20 mouse cellular contexts compared by ENCODE assay signal in the genomic region with DNA sequence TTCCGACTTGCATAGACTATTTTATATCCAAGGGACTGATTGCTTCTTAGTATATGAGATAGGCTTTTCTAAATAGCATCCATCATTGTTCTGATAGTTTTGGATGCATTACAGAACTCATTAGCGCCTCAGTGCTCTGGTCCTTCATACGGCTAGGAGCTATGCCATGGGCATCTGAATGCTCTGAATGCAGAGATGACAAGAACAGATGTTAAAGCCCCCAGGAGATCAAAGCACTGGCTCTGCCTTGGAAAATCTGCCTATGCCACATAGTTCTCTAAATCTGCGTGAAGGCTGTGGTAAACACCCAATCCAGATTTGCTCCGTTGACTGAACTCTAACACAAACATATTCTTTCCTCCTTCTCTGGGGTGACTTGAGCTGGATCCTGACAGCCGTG. TPM values are rescaled to one million over a fixed set of nuclear protein-coding genes. Genes with fewer than 3 reads are reported as not detected.
DNase-seq lines count a peak whose midpoint lies in the region; ATAC-seq and TF ChIP-seq lines count a peak whose summit lies in the region.
"Had no signal": no experiment of that assay in that cellular context is flagged by ENCODE, and none has a peak within 500 bp of the region (broad histone marks: within the 10 kb centered on the region; RNA-seq: fewer than 3 reads in every experiment).

No protein-coding gene starts in this region.

- TF ChIP-seq CTCF in gastrocnemius, adult 2 months (IDR thresholded peaks at IDR 0.05) = no peak
- no peak for TF ChIP-seq CTCF in lung, embryonic 14.5 days (IDR thresholded peaks at IDR 0.05; ENCODE audit: low read depth)

- no peak for DNase-seq in gastrocnemius, adult 2 months
- DNase-seq in gastrocnemius, postnatal 4 days (ENCODE audit: low spot score in 2 of 2) = no peak
- peak; percentile 42 for DNase-seq in lung, embryonic 14.5 days
- DNase-seq in lung, postnatal 14 days = no peak
- no peak for DNase-seq in layer of hippocampus, postnatal 10 days (ENCODE audit: low spot score in 2 of 2)
- DNase-seq in right cerebral cortex, postnatal 10 days (ENCODE audit: low spot score in 2 of 2) = no peak
- DNase-seq: adrenal gland, adult 2 months; adrenal gland, postnatal 25 days; cerebellum, adult 2 months; cerebellum, postnatal 10 days; embryo, embryonic 11 days; gastrocnemius, postnatal 25 days; heart, postnatal 14 days; kidney, adult 11 months; kidney, adult 9 months had no signal

- peak; percentile 28; the same call in 1 of the 2 replicates for ATAC-seq in lung, embryonic 14.5 days (ENCODE audit: insufficient read depth)
- peak; percentile 76 for ATAC-seq in forebrain, embryonic 16.5 days

- intact Hi-C loops in gastrocnemius, adult 2 months (cut with DNase I) = no loop called here

- no peak overlapping the region for H3K4me2 ChIP-seq in lung, embryonic 14.5 days
- no peak overlapping the region for H3K4me2 ChIP-seq in forebrain, embryonic 16.5 days (ENCODE audit: low read length)
- H3K4me2 ChIP-seq: embryonic facial prominence, embryonic 12.5 days; heart, embryonic 15.5 days; hindbrain, embryonic 15.5 days had no signal

- H3K9me3 ChIP-seq in lung, embryonic 14.5 days (ENCODE audit: low read depth, low read length) = no peaks in the 10 kb centered on the region
- H3K9me3 ChIP-seq in forebrain, embryonic 16.5 days (ENCODE audit: control insufficient read depth, low read length) = no peaks in the 10 kb centered on the region
- H3K9me3 ChIP-seq: embryonic facial prominence, embryonic 12.5 days; heart, embryonic 10.5 days; heart, embryonic 15.5 days; hindbrain, embryonic 15.5 days had no signal

- no peaks in the 10 kb centered on the region for H3K36me3 ChIP-seq in lung, embryonic 14.5 days (ENCODE audit: insufficient read depth)
- H3K36me3 ChIP-seq in forebrain, embryonic 16.5 days (ENCODE audit: control insufficient read depth, insufficient read depth) = no peaks in the 10 kb centered on the region
- H3K36me3 ChIP-seq: embryonic facial prominence, embryonic 12.5 days; heart, embryonic 10.5 days; heart, embryonic 15.5 days; hindbrain, embryonic 15.5 days had no signal

- no peak overlapping the region for H3K4me3 ChIP-seq in gastrocnemius, adult 2 months
- H3K4me3 ChIP-seq in lung, embryonic 14.5 days (ENCODE audit: low read depth, low read length) = no peak overlapping the region
- H3K4me3 ChIP-seq in forebrain, embryonic 16.5 days (replicated peaks; ENCODE audit: low read length) = no peak overlapping the region
- H3K4me3 ChIP-seq: embryonic facial prominence, embryonic 12.5 days; heart, embryonic 10.5 days; heart, embryonic 15.5 days; hindbrain, embryonic 15.5 days had no signal

- peaks cover 6% of the 10 kb centered on the region; the same call in 1 of the 2 replicates for H3K4me1 ChIP-seq in lung, embryonic 14.5 days (ENCODE audit: insufficient read depth)
- peaks cover 5% of the 10 kb centered on the region for H3K4me1 ChIP-seq in forebrain, embryonic 16.5 days (replicated peaks; ENCODE audit: control insufficient read depth, insufficient read depth, low read length)
- H3K4me1 ChIP-seq: embryonic facial prominence, embryonic 12.5 days; heart, embryonic 10.5 days; heart, embryonic 15.5 days had no signal

- no peaks in the 10 kb centered on the region for H3K27me3 ChIP-seq in lung, embryonic 14.5 days (ENCODE audit: insufficient read depth, low read length)
- H3K27me3 ChIP-seq in forebrain, embryonic 16.5 days (replicated peaks; ENCODE audit: control insufficient read depth, insufficient read depth, low read length) = no peaks in the 10 kb centered on the region
- H3K27me3 ChIP-seq: embryonic facial prominence, embryonic 12.5 days; heart, embryonic 15.5 days; hindbrain, embryonic 15.5 days had no signal

- 36% methylated on average over 6 of the region's 6 CpGs for WGBS in lung, embryonic 14.5 days
- WGBS in forebrain, embryonic 16.5 days = 47% methylated on average over 6 of the region's 6 CpGs

- H3K9ac ChIP-seq in lung, embryonic 14.5 days = no peak overlapping the region
- no peak overlapping the region for H3K9ac ChIP-seq in forebrain, embryonic 16.5 days (replicated peaks; ENCODE audit: low read depth, low read length)
- H3K9ac ChIP-seq: embryonic facial prominence, embryonic 12.5 days; heart, embryonic 15.5 days; hindbrain, embryonic 15.5 days had no signal

- H3K27ac ChIP-seq in gastrocnemius, adult 2 months = peak overlapping the region; percentile 16; the same call in 1 of the 2 replicates
- H3K27ac ChIP-seq in lung, embryonic 14.5 days (ENCODE audit: low read depth) = no peak overlapping the region
- no peak overlapping the region for H3K27ac ChIP-seq in forebrain, embryonic 16.5 days (ENCODE audit: low read length)
- H3K27ac ChIP-seq: embryonic facial prominence, embryonic 12.5 days; heart, embryonic 10.5 days; heart, embryonic 15.5 days; hindbrain, embryonic 15.5 days had no signal

RNA-seq across cellular contexts. Expression of a gene that starts 30.2 kb away (rescaled TPM):
- 10 to 100 TPM in 1 of 2 experiments, 1 to 10 TPM in 1; 8.9 to 11.0 TPM for total RNA-seq in gastrocnemius, adult 2 months (2021)
- total RNA-seq in gastrocnemius, postnatal 4 days (2021) = 10 to 100 TPM; 36.2 to 37.0 TPM
- polyA plus RNA-seq in lung, embryonic 14.5 days (2014; fragmentation: Nextera tagmentation; extraction: Ambion mirVana) = 32.9 and 33.8 TPM in 2 replicates
- 2.3 and 4.3 TPM in 2 replicates for polyA plus RNA-seq in forebrain, embryonic 16.5 days (2015; fragmentation: Nextera tagmentation; extraction: Ambion mirVana)
- 1 to 10 TPM; 6.3 to 8.7 TPM for total RNA-seq in layer of hippocampus, postnatal 10 days (2021)
